Mouse (Mus musculus) left cerebral cortex, adult 18-20 months (tissue): ENCODE measurements around the gene Cdca5. TPM values are rescaled to one million over a fixed set of nuclear protein-coding genes. Genes with fewer than 3 reads are reported as not detected.
A peak's percentile ranks its signal among the peaks of the same experiment; 100 is the strongest.

ENCODE experiments used
- DNase-seq, 2 experiments: peaks; one replicate each; pipeline ENCODE4 v3.0.0; 2021 to 2022; ENCODE audit warnings: low spot score in 2 of 2, mixed read lengths in 1 of 2
- total RNA-seq, 2 experiments: library from RNA; stranded (reverse); gene quantifications; 2 replicates each; pipeline ENCODE4 v1.2.3; 2021

Gene Cdca5
- total RNA-seq, 2 experiments from 2014 or later, result 0.26 TPM; not detected in 1

- DNase-seq, result peak; percentile 94 to 95
Measured at GRCm38 (mm10) chr19:6061021-6061533, 23.7 kb upstream of the Cdca5 start, which contains the start of gene Znhit2. Gene Znhit2, plus strand, starts transcription at chr19:6061192.

DNA sequence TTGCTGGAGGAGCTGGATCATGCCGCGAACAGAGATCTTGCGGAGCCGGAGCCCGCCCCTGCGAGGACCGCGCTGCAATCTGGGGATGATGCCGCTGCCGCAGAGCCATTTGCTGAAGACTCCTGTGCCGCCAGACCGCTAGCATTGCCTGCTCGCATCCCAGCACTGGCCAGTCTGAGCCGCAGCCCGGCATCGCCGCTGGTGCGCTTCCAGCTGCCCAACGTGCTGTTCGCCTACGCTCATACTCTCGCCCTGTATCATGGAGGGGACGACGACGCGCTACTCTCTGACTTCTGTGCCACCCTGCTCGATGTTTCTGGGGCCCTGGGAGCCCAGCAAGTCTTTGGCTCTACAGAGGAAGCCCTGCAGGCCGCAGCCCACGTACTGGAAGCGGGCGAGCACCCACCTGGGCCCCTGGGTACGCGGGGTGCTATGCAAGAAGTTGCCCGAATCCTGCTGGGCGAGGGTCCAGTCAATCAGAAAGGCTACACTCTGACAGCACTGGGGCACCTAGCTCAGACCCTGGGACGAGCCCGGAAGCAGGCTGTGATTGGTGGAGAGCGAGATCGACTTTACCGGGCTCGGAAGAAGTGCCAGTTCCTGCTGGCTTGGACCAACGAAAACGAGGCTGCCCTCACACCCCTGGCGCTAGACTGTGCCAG is 23.0 kb upstream of the Cdca5 start:
- peak; percentile 26 to 43 for DNase-seq

DNA sequence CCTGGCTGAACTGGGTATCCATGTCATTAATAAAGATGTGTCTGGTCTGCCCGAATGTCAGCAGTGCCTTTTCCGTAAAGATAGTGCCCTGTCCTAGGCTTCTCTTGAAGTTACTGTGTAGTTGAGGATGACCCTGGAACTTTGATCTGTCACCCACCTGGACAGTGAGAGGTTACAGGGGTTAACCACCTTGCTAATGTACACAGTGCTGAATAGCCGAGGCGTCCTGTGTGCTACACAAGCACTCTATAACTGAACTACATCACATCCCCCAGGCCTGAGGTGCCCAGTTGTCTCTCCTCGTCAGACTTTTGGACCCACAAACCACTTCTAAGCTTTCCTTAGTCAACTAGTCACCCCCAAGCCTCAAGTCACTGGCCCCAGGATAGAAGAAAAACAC is 22.4 kb upstream of the Cdca5 start:
- no peak for DNase-seq

DNA sequence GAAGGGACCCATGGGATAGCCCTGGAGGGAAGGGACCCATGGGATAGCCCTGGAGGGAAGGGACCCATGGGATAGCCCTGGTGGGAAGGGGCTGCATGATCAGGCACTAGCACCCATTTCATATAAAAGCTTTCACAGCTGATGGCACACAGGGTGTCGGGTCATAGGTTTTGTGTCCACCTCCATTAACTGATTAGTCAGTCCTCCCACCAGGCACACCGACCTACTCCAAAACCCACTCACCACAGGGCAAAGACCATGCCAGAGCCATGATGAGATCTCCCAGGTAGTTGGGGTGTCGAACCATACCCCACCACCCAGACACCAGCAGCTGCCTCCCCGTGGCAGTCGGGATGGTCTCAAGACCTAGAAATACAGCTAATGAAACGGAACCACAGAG is 21.7 kb upstream of the Cdca5 start:
- no peak for DNase-seq

GRCm38 (mm10) chr19:6066571-6066970 is 18.2 kb upstream of the Cdca5 start:
- DNase-seq, result no peak

- peak; percentile 82 to 87 for DNase-seq
Measured at GRCm38 (mm10) chr19:6067011-6067723, 17.6 kb upstream of the Cdca5 start.

GRCm38 (mm10) chr19:6067724-6068415 is 16.9 kb upstream of the Cdca5 start, which contains the start of gene Tm7sf2:
Gene Tm7sf2, minus strand, starts transcription at chr19:6068373.
- DNase-seq, result peak; percentile 78 to 87

- DNase-seq, result no peak
Measured at GRCm38 (mm10) chr19:6068951-6069350, 15.8 kb upstream of the Cdca5 start.

DNA sequence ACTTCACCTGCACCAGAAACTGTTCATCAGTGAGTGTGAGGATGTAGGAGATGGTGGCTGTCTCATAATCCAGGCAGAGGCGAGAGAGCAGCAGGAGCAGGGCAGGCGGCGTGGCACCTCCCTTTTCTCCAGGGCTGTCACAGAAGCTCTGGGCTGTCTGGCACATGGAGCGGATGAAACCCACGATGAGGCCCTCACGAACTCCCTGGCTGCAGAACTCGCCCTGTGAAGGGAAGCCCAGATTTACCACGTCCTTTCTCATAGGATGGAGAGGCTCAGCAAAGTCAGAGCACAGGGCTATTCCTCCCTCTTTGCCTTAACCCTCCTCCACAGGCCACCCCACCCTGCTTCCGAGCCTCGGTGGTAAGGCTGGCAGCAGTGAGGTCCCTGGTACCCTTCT is 14.9 kb upstream of the Cdca5 start:
- no peak for DNase-seq

GRCm38 (mm10) chr19:6070571-6071250 is 14.1 kb upstream of the Cdca5 start:
- DNase-seq, result no peak

GRCm38 (mm10) chr19:6071261-6071660 is 13.5 kb upstream of the Cdca5 start:
- DNase-seq, result no peak

GRCm38 (mm10) chr19:6073889-6074288 is 10.9 kb upstream of the Cdca5 start:
- no peak for DNase-seq

DNA sequence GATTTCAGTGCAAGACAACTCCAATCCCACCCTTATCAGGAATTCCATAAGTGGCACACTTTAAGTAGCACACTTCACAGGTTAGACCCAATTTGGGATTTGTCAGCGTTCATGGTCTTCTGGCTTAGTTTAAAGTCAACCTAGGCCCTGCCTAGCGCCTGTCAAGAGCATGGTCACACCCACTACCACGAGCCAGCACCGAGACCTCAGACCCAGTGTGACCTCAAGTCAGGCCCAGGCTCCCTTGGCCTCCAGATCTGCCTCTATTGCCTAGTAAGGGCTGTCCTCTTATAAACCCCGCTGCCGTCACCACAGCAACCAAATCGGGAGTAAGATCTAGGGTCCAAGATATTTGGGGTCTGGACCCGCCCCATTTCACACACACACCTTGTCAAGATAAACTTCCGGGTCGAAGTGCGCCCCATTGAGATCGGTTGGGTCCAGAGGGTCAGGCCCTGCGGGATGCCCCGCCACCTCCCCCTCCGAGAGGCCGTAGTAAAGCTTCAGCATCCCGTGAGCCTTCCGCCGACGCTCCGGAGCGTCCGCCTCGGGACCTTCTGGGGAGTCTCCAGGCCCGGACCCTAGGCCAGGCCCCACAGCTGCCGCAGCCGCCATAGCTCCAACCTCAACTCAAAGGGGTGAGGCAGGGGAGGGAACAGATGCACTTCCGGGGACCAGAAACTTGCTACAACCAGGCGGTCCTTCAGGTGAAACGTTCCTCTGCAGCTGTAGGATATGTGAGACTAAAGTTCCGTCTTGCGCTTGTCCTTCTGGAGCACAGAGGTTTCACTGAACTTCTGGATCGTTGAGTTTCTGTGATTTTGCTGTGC is 8.0 kb upstream of the Cdca5 start, which contains the start of gene Vps51:
TSS of gene Vps51 (minus strand) at position 668 of the 830 bp plus-strand sequence.
- DNase-seq, result peak; percentile 87 to 88

GRCm38 (mm10) chr19:6079983-6080480 is 4.8 kb upstream of the Cdca5 start, which contains the start of gene Tmem262:
Gene Tmem262, plus strand, starts transcription at chr19:6080033.
- DNase-seq, result no peak

GRCm38 (mm10) chr19:6082156-6082555 is 2.6 kb upstream of the Cdca5 start, which contains the start of gene Gm28374:
Gene Gm28374, minus strand, starts transcription at chr19:6082256.
- DNase-seq, result no peak

DNA sequence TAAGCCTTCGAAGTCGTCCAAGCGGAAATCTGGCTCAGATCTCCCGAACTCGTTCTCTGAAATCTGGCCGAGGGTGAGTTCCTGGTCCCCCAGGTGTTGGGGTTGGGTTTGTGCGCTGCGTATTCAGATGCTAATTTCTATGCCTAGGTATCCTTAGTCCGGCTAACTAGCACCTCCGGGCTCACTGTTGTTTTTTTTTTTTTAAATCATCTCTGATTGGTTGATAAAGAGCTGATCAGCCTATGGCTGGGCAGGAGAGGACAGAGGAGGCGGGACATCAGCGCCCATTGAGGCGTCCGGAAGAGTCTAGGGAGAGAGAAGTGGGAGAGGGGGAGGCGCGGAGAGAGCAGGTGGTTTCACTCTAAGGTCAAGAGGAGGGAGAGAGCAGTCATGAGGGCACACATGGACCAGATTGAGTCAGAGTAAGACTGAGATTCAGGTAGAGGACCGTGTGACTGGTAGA is 665 bp downstream of the Cdca5 start:
- no peak for DNase-seq

DNA sequence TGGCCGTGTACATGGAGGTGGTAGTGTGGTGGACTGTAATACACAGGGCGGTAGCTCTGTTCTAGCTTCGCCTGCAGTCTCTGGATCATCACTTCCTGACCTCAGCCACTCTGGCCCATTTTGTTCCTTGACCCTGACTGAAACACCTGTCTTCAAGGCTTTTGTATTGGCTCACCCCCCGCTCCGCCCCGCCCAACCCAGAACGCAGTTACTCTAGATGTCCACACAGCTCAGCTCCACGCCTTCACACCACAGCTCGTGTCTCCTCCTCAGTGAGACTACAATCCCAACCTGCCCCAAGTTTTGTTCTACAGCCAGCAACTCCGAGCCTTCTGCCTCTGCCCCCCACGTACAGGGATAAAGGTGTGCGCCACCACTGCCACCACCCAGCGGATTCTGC is 4.1 kb downstream of the Cdca5 start:
- DNase-seq, result no peak

GRCm38 (mm10) chr19:6094119-6094518 is 9.3 kb downstream of the Cdca5 start, which contains the start of gene AC131692.1:
Gene AC131692.1, plus strand, starts transcription at chr19:6094419.
- no peak for DNase-seq

- DNase-seq, result no peak
Measured at GRCm38 (mm10) chr19:6097847-6098246, 13.1 kb downstream of the Cdca5 start.

- DNase-seq, result no peak
Measured at GRCm38 (mm10) chr19:6101186-6101585, 16.4 kb downstream of the Cdca5 start.
